Mouse (Mus musculus) urinary bladder, postnatal 36 days (tissue): ENCODE measurements around the gene Pacs1.

Experiments
- DNase-seq, 2 experiments: peaks; one replicate each; pipeline ENCODE4 v3.0.0; 2022; ENCODE audit warnings: low spot score in 2 of 2, mixed read lengths in 1 of 2

The Pacs1 gene

DNA sequence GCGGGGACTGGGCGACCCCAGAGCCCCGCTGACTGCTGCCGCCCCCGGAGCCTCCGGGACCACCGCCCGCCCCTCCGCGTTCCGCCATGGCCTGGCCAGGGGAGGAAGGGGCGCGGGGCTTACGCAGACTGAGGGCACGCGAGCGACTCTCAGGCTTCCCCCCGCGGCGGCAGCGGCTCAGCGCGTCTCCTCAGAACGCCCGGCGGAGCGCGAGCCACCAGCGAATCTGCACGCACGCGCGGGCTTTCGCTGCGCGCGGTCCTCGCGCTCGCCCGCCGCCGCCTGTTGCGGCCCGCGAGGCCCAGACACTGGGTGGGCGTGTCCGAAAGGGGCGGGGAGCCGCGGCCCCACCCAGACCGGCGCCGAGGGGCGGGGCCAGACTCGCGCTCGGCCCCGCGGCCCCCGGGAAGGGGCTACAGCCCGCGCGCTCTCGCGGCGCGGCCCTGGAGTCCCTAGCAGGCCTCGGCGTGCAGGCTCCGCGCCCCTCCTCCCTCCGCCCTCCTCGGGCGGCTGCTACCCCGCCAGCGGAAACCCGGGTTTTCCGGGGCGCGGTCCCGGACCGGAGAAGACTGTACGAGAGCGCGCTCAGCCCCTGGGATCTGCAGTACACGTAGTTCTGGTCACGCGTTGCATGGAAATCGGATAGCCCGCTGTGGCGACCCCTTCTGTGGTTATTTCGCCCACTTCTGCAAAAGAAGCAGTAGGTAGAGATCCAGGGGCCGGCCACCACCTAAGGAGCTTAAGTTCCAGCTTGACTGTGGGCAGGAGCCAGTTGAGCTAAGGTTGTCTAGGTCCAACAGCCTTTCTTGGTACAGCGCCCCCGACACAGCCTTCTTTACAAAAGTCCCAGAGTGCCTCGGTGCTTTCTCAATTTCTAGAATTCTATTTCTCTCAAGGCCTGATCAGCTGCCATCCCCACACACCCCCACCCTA lies at the start of gene Pacs1:
Gene Pacs1, minus strand, starts transcription at position 319 of the 933 bp plus-strand sequence.
- peak; percentile 84 to 87 for DNase-seq

GRCm38 (mm10) chr19:5313189-5313588 lies 40.3 kb upstream of the Pacs1 start:
- no peak for DNase-seq

DNA sequence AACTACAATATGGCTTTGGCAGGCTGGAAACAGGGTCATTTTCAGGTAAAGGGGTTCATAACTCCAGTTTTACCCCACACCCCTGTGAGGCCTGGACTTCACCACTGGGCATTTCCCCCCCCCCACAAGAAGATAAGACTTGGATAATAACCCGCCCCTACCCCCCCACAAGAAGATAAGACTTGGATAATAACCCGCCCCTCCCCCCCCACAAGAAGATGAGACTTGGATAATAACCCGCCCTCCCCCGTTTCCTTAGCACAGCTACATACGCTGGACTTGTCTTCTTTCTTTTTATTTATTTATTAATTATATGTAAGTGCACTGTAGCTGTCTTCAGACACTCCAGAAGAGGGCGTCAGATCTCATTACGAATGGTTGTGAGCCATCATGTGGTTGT lies 36.1 kb upstream of the Pacs1 start:
- DNase-seq, result no peak

GRCm38 (mm10) chr19:5306968-5307734 lies 34.2 kb upstream of the Pacs1 start:
- no peak for DNase-seq

DNA sequence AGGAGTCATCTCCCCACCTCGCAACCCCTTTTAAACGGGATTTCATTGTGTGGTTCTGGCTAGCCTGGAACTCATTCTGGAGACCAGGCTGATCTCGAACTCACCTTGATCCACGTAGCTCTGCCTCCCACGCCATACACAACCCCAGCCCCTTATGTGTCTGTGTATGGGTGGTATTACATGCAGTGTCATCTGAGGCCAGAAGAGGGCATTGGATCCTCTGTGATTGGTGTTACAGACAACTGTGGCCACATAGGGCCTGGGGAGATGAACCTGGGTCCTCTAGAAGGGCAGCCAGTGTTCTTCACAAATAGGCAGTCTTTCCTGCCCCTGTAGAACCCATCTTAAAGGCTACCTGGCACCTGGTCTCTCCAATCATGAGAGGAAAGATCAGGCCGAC lies 33.4 kb upstream of the Pacs1 start:
- DNase-seq, result no peak

GRCm38 (mm10) chr19:5302455-5302854 lies 29.5 kb upstream of the Pacs1 start:
- no peak for DNase-seq

DNA sequence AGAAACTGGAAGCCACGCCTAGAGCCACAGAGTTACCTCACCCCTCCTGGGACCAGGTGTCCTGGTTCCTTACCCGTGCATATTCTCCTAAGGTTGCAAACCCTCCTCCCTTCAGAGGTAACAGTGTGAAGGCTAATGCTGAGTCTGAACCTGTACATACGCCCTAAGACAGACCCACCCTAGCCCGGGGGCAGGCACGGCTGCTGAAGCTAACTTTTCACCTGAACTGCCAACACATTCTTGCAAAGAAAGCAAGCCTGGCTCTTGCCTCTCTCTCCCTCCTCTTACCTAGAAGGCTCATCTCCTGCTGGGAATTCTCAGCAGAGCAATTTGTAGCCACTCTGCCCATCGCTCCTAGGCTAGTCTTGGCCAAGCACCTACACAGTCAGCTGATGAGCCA lies 27.7 kb upstream of the Pacs1 start:
- DNase-seq, result no peak

DNA sequence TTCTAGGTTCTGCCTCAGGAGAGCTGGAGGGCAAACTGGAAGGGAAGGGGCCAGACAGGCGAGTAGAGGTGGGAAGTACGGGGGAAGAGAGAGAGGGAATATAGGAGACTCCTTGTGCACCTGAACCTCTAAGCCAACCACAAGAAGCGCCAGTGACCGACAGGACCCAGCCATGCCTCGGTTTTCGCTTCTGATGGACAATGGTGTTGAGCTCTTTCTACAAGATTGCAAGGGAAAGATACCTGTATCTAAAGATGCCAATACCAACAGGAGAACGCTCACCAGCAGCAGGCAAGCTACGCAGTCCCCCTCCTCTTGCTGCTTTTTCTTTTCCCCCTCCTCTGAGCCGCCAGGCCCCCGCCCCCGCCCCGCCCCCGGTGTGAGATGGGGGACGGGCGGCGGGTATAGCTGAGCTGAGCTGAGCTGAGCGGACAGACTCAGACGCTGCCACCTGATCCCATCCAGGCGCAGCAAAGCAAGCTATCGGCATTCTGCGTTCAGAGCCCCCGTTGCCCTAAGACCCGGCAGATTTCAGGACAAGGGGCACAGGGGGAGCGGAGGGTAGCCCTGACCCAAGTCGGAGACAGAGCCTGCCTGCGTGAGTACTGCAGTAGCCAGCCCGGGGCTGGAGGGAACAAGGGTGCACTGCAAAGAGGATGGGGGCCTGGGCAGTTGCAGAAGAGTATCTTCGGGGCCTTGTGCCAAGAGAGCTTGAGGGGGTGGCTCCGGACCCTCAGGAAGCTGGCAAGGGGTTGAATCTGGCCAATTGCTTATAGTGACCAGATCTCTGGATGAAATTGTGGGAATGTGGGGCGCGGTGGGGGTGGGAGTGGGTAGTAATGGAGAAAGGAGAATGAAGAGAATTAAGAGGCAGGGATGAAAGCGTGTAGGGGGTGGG lies 25.2 kb upstream of the Pacs1 start, which contains the start of gene Gal3st3:
Gene Gal3st3, plus strand, starts transcription at position 429 of the 898 bp plus-strand sequence.
- no peak for DNase-seq

GRCm38 (mm10) chr19:5296630-5297029 lies 23.7 kb upstream of the Pacs1 start:
- DNase-seq, result no peak

- no peak for DNase-seq
Measured at GRCm38 (mm10) chr19:5295736-5296075, 22.8 kb upstream of the Pacs1 start.

GRCm38 (mm10) chr19:5294972-5295735 lies 22.2 kb upstream of the Pacs1 start, which contains the start of gene Sf3b2:
Sf3b2 (minus strand) TSS chr19:5295455.
- peak; percentile 98 to 99 for DNase-seq

DNA sequence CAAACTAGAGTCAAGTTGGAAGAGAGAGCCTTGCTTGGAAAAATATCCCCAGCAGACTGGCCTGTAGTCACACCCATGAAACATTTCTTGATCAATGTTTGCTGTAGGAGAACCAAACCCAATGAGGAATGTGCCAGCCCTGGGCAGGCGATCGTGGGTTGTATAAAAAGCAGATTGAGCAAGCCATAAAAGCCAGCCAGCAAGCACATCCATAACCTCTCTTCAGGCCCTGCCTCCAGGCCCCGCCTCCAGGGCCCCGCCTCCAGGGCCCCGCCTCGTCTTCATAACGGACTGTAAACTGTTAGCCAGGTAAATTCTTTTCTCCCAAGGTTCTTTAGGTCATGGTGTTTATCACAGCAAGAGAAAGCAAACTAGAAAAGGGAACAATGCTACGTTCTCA lies 5.5 kb upstream of the Pacs1 start:
- DNase-seq, result peak; percentile 46 to 69

DNA sequence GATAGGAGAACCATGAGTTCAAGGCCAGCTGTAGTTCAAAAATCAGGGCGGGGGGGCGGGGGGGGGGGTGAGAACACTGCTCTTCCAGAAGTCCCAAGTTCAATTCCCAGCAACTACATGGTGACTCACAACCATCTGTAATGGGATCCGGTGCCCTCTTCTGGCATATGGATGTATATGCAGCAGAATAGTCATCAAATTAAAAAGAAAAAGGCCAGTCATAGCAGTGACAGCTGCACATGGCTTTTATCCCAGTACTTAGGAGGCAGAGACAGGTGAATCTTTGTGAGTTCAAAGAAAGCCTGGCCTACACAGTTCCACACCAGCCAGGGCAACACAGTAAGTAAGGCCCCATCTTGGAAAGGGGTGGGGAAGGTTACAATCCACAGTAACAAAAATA lies 4.2 kb upstream of the Pacs1 start:
- no peak for DNase-seq

- DNase-seq, result no peak
Measured at GRCm38 (mm10) chr19:5276531-5276930, 3.6 kb upstream of the Pacs1 start.

DNA sequence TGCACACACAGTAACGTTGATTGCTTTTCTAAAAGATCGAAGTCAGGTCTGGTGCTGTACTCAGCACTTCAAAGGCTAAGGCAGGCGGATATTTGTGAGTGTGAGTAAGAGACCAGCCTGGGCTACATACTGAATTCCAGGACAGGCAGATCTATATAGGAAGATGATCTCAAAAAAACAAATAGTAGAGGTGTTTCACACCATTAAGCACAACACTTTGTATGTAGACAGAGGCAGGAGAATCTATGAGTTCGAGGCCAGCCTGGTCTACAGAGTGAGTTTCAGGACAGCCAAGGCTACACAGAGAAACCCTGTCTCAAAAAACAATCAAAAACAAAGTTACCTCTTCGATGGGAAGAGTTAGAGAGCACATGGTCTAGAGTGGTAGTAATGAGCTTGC lies 2.8 kb upstream of the Pacs1 start:
- no peak for DNase-seq

DNA sequence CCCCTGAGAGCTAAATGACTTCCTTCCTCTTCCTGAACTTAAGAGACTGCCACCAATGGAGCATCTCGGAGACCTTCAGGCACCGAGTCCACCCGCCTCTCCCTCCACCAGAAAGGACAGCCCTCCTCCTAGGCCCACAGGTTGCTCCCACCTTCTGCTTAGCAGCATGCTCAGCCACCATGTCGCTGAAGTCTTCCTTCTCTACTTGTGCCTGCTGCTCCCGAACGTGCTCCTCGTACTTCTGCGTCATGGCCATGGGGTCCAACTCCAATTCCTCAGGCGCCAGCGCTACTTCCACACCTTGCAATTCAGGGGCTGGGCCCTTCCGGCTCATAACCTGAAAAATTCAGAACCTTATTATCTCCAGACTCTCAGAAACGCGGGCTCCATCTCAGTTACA lies 1.7 kb upstream of the Pacs1 start:
- DNase-seq, result no peak

DNA sequence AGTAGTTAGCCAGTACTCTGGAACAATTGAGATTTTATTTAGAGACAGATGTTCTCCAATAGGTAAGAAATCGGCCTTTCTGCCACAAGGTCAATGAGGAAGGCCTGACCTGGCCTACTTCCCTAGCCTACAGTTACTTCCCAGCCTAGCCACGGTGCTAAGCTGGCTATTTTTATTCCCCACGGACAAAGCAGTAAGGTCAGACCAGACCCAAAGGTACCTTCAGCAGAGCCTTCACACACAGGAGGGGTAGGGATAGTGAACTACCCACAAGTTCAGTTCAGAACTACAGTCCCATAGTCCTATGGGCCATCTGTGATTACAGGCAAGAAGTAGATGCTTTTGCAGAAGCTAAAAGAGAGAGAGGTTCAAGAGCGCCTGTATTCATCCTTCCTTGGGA lies 997 bp upstream of the Pacs1 start:
- no peak for DNase-seq

DNA sequence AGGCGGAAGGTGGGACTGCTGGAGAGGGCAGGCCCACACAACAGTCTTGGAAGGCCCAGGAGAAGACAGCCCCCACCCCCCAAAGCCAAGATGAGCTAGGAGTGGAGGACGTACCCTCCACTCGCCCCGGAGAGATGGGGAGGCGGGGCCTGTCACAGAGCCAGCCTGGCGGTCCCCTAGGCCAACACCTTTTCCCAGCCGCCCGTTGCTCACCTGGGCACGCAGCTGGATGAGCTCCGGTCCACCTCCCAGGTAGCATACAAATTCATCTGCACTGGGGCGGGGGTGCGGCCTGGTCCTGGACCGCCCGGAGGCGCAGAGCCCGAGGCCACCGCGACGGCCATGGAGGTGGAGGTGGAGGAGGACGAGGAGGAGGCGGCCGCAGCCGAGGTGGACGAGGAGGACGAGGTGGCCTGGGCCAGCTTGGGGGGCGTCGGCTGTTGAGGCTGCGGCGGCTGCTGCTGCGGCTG lies 558 bp downstream of the Pacs1 start:
- peak; percentile 20 to 39 for DNase-seq

GRCm38 (mm10) chr19:5271430-5271829 lies 1.5 kb downstream of the Pacs1 start:
- DNase-seq, result no peak

DNA sequence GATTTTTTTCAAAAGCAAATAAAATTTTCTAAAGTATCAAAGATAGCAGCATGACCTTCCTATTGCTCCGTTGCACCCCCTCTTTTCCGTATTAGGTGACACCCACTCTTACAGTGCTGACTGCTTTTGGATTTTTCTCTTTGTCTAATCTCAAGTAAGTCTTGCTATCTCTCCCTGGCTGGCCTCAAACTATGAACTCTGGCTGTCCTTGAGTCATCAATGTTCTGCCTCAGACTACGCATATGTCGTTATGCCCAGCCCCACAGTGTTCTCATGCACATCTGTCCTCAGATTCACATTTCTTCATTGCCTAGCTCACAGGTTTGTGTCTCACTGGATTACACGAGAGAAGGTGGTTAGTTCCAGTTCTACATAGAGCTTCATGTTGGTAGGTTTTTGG lies 3.5 kb downstream of the Pacs1 start:
- DNase-seq, result no peak

DNA sequence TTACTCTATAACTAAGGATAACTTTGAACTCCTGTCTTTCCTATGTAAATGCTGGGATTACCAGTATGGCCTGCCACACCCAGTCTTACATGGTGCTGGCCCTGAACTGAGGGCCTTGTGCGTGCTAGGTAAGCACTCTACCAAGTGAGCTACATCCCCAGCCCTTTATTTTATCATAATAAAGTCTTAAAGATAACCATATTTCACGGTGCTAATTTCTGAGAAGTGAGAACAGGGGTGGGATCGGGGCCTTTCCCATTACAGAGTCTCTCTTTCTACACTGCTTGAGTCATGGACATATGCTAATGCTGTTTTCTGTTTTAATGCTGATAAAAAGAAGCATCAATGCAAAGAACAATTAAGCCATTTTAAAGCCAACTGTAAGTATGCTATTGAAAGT lies 4.0 kb downstream of the Pacs1 start:
- no peak for DNase-seq
